Mouse (Mus musculus) stomach, embryonic 16.5 days (tissue): ENCODE measurements around the gene Timm50. TPM values are rescaled to one million over a fixed set of nuclear protein-coding genes. Genes with fewer than 3 reads are reported as not detected.

ENCODE experiments used
- ATAC-seq: fragments of 200-750 bp; cut with Nextera tagmentation; 2 replicates; pipeline ENCODE4 v1.8.0; 2017; ENCODE audit warnings: moderate number of reproducible peaks, moderate TSS enrichment; ENCODE audit not compliant: insufficient read depth, low FRiP score
- H3K27ac ChIP-seq: fragments of 300-500 bp; sonication (generic); 2 replicates; pipeline ENCODE4 v1.5.1; 2014; ENCODE audit warnings: low read length
- H3K27me3 ChIP-seq: fragments of 300-500 bp; sonication (generic); 2 replicates; pipeline ENCODE4 v1.6.1; 2014; ENCODE audit warnings: low read length, control low read depth, mixed read lengths; ENCODE audit not compliant: control insufficient read depth, insufficient read depth
- H3K36me3 ChIP-seq: fragments of 300-500 bp; sonication (generic); 2 replicates; pipeline ENCODE4 v1.6.1; 2014; ENCODE audit warnings: low read length; ENCODE audit not compliant: control insufficient read depth, insufficient read depth
- H3K4me1 ChIP-seq: fragments of 300-500 bp; sonication (generic); 2 replicates; pipeline ENCODE4 v1.6.1; 2014; ENCODE audit warnings: low read length, control low read depth, mixed read lengths; ENCODE audit not compliant: control insufficient read depth, insufficient read depth
- H3K4me2 ChIP-seq: fragments of 300-500 bp; sonication (generic); 2 replicates; pipeline ENCODE4 v1.6.1; 2014; ENCODE audit warnings: low read depth, low read length, mixed read lengths
- H3K4me3 ChIP-seq: fragments of 300-500 bp; sonication (generic); replicated peaks from 2 replicates; pipeline ENCODE4 v1.5.1; 2014; ENCODE audit warnings: mild to moderate bottlenecking, low read length
- H3K9ac ChIP-seq: fragments of 300-500 bp; sonication (generic); 2 replicates; pipeline ENCODE4 v1.6.1; 2014; ENCODE audit warnings: low read length
- H3K9me3 ChIP-seq: fragments of 300-500 bp; sonication (generic); replicated peaks from 2 replicates; pipeline ENCODE4 v1.6.1; 2016; ENCODE audit warnings: low read length, control low read depth; ENCODE audit not compliant: control insufficient read depth
- WGBS: fragments of 180-500 bp; shearing (Covaris S2); extraction: QIAGEN DNeasy Blood & Tissue Kit; methylation state at CpG from one replicate; pipeline ENCODE4 v1.1.7; 2014; 5-methylcytosine and 5-hydroxymethylcytosine counted together
- polyA plus RNA-seq: library from polyadenylated mRNA; unstranded; fragments of >200 nt; fragmentation: Nextera tagmentation; extraction: Ambion mirVana; gene quantifications from 2 replicates; pipeline ENCODE4 v1.2.1, GENCODE M21; 2015

Gene Timm50
- polyA plus RNA-seq, result 113 and 116 TPM in 2 replicates

- ATAC-seq, result peak; percentile 97
- peak within 1 kb of the TSS; percentile 90 for H3K9ac ChIP-seq
- peak within 1 kb of the TSS; percentile 64 for H3K4me3 ChIP-seq
- H3K27me3 ChIP-seq, result no peaks in the 10 kb centered on the region
- peaks cover 17% of the 10 kb centered on the region for H3K36me3 ChIP-seq
- no peaks in the 10 kb centered on the region for H3K9me3 ChIP-seq
- H3K4me1 ChIP-seq, result peaks cover 8% of the 10 kb centered on the region
- peak within 1 kb of the TSS; percentile 79 for H3K4me2 ChIP-seq
- WGBS, result under 1% methylated on average over 45 of the region's 45 CpGs
- peak within 1 kb of the TSS; percentile 43; the same call in 1 of the 2 replicates for H3K27ac ChIP-seq
Observed at GRCm38 (mm10) chr7:28311926-28312543, at the start of gene Timm50. Timm50 (minus strand) TSS chr7:28312072.

- Histone ChIP-seq H3K9ac (no peak overlapping the region), H3K9me3 (no peaks in the 10 kb centered on the region), H3K27me3 (no peaks in the 10 kb centered on the region), H3K4me3 (no peak overlapping the region), H3K36me3 (peaks cover 27% of the 10 kb centered on the region), H3K4me1 (peaks cover 21% of the 10 kb centered on the region), H3K4me2 (no peak overlapping the region), H3K27ac (no peak overlapping the region)
- no peak for ATAC-seq
- WGBS, result 89% methylated on average over 6 of the region's 6 CpGs
Observed at GRCm38 (mm10) chr7:28360291-28360690, 48.4 kb upstream of the Timm50 start.

GRCm38 (mm10) chr7:28359854-28360253 lies 48.0 kb upstream of the Timm50 start:
- H3K36me3 ChIP-seq, result peaks cover 25% of the 10 kb centered on the region
- 88% methylated on average over 10 of the region's 10 CpGs for WGBS

GRCm38 (mm10) chr7:28358431-28358830 lies 46.6 kb upstream of the Timm50 start:
- peak overlapping the region; percentile 71 for H3K27ac ChIP-seq
- H3K27me3 ChIP-seq, result no peaks in the 10 kb centered on the region
- H3K4me3 ChIP-seq, result no peak overlapping the region
- H3K9ac ChIP-seq, result no peak overlapping the region
- H3K4me1 ChIP-seq, result peaks cover 21% of the 10 kb centered on the region
- H3K36me3 ChIP-seq, result peaks cover 34% of the 10 kb centered on the region
- no peak overlapping the region for H3K4me2 ChIP-seq
- H3K9me3 ChIP-seq, result no peaks in the 10 kb centered on the region
- WGBS, result 49% methylated on average over 7 of the region's 7 CpGs
- no peak for ATAC-seq

More at GRCm38 (mm10) chr7:28359854-28360253, 48.0 kb upstream of the Timm50 start:
- Histone ChIP-seq H3K27me3 (no peaks in the 10 kb centered on the region), H3K4me1 (peaks cover 21% of the 10 kb centered on the region), H3K9ac (no peak overlapping the region), H3K4me3 (no peak overlapping the region), H3K9me3 (no peaks in the 10 kb centered on the region), H3K4me2 (no peak overlapping the region), H3K27ac (no peak overlapping the region)
- ATAC-seq, result no peak

GRCm38 (mm10) chr7:28357984-28358383 lies 46.1 kb upstream of the Timm50 start:
- no peak overlapping the region for H3K4me3 ChIP-seq
- H3K27me3 ChIP-seq, result no peaks in the 10 kb centered on the region
- H3K4me2 ChIP-seq, result peak overlapping the region; percentile 27
- peak overlapping the region; percentile 43 for H3K9ac ChIP-seq
- peak overlapping the region; percentile 71 for H3K27ac ChIP-seq
- peaks cover 21% of the 10 kb centered on the region for H3K4me1 ChIP-seq
- peaks cover 39% of the 10 kb centered on the region for H3K36me3 ChIP-seq
- no peaks in the 10 kb centered on the region for H3K9me3 ChIP-seq
- ATAC-seq, result peak; percentile 25; the same call in 1 of the 2 replicates
- 1% methylated on average over 5 of the region's 5 CpGs for WGBS

GRCm38 (mm10) chr7:28356981-28357380 lies 45.1 kb upstream of the Timm50 start:
- ATAC-seq, result peak; percentile 59
- Histone ChIP-seq H3K36me3 (peaks cover 37% of the 10 kb centered on the region), H3K9ac (peak overlapping the region; percentile 43; the same call in 1 of the 2 replicates)

GRCm38 (mm10) chr7:28355221-28355620 lies 43.3 kb upstream of the Timm50 start:
- no peaks in the 10 kb centered on the region for H3K9me3 ChIP-seq
- no peak overlapping the region for H3K9ac ChIP-seq
- ATAC-seq, result no peak
- no peak overlapping the region for H3K27ac ChIP-seq
- H3K4me2 ChIP-seq, result no peak overlapping the region
- H3K36me3 ChIP-seq, result peaks cover 28% of the 10 kb centered on the region
- WGBS, result 83% methylated on average over 3 of the region's 3 CpGs
- peaks cover 28% of the 10 kb centered on the region for H3K4me1 ChIP-seq
- H3K27me3 ChIP-seq, result no peaks in the 10 kb centered on the region
- H3K4me3 ChIP-seq, result no peak overlapping the region

More at GRCm38 (mm10) chr7:28356981-28357380, 45.1 kb upstream of the Timm50 start:
- Histone ChIP-seq H3K27ac (peak overlapping the region; percentile 71), H3K9me3 (no peaks in the 10 kb centered on the region), H3K4me2 (0 out of 2 replicates have a peak overlapping the region, but pooled peaks have one; percentile 27), H3K27me3 (no peaks in the 10 kb centered on the region), H3K4me3 (no peak overlapping the region), H3K4me1 (peaks cover 22% of the 10 kb centered on the region)
- WGBS, result 10% methylated on average over 5 of the region's 5 CpGs

GRCm38 (mm10) chr7:28354596-28354995 lies 42.7 kb upstream of the Timm50 start:
- Histone ChIP-seq H3K9me3 (no peaks in the 10 kb centered on the region), H3K9ac (no peak overlapping the region), H3K4me2 (no peak overlapping the region), H3K4me1 (peaks cover 28% of the 10 kb centered on the region), H3K27ac (no peak overlapping the region), H3K27me3 (no peaks in the 10 kb centered on the region), H3K4me3 (no peak overlapping the region), H3K36me3 (peaks cover 23% of the 10 kb centered on the region)
- 88% methylated on average over 3 of the region's 3 CpGs for WGBS
- ATAC-seq, result no peak

- WGBS, result 81% methylated on average over 3 of the region's 3 CpGs
- H3K4me3 ChIP-seq, result no peak overlapping the region
Observed at GRCm38 (mm10) chr7:28354113-28354581, 42.3 kb upstream of the Timm50 start.

More at GRCm38 (mm10) chr7:28354113-28354581, 42.3 kb upstream of the Timm50 start:
- no peak for ATAC-seq
- H3K27me3 ChIP-seq, result no peaks in the 10 kb centered on the region
- no peaks in the 10 kb centered on the region for H3K9me3 ChIP-seq
- H3K4me1 ChIP-seq, result peaks cover 28% of the 10 kb centered on the region
- no peak overlapping the region for H3K9ac ChIP-seq
- H3K4me2 ChIP-seq, result no peak overlapping the region
- peaks cover 18% of the 10 kb centered on the region for H3K36me3 ChIP-seq
- no peak overlapping the region for H3K27ac ChIP-seq
